Mouse (Mus musculus): ENCODE results near the gene Arap2.

DNA sequence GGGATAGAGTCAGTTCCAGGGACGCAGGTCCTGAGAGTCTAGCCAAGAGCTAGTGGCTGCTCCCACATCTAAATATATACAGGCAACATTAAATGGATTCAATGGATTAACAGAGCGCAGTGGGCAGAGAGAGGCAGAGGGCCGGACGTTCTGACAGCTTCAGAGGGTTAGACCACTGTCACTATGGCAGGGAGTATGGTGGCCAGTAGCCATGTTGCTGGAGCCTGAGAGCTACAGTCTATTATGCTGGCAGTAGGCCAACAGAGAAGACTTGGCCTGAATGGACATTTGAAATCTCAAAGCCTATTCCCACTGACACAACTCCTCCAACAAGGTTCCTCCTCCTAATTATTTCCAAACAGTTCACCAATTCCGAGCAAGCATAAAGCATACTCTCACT lies 137.1 kb downstream of the Arap2 start:
- TF ChIP-seq CTCF (IDR thresholded peaks at IDR 0.05; ENCODE audit: low read depth) (no peak), EP300 (IDR thresholded peaks at IDR 0.05; ENCODE audit: low read depth) (no peak)
